Mouse (Mus musculus) limb, embryonic 14.5 days (tissue): ENCODE data around the gene Nod1. TPM values are rescaled to one million over a fixed set of nuclear protein-coding genes. Genes with fewer than 3 reads are reported as not detected.
A peak's percentile ranks its signal among the peaks of the same experiment; 100 is the strongest.

Experiments used
- ATAC-seq: fragments of 200-750 bp; cut with Nextera tagmentation; 2 replicates; pipeline ENCODE4 v1.8.0; 2017; ENCODE audit warnings: low read depth, moderate number of reproducible peaks, moderate TSS enrichment; ENCODE audit not compliant: low FRiP score
- DNase-seq: peaks from one replicate; pipeline ENCODE4 v3.0.0-alpha.2; 2015; ENCODE audit warnings: low spot score
- H3K27ac ChIP-seq: fragments of 300-500 bp; sonication (generic); replicated peaks from 2 replicates; pipeline ENCODE4 v1.5.1; 2014; ENCODE audit warnings: low read depth, mild to moderate bottlenecking, low read length, moderate library complexity, mixed read lengths
- H3K27me3 ChIP-seq: fragments of 300-500 bp; sonication (generic); 2 replicates; pipeline ENCODE4 v1.6.1; 2014; ENCODE audit warnings: low read length, mixed read lengths; ENCODE audit not compliant: control insufficient read depth, insufficient read depth
- H3K36me3 ChIP-seq: fragments of 300-500 bp; sonication (generic); 2 replicates; pipeline ENCODE4 v1.6.1; 2014; ENCODE audit warnings: mild to moderate bottlenecking, low read length, moderate library complexity, mixed read lengths; ENCODE audit not compliant: control insufficient read depth, insufficient read depth
- H3K4me1 ChIP-seq: fragments of 300-500 bp; sonication (generic); 2 replicates; pipeline ENCODE4 v1.6.1; 2014; ENCODE audit warnings: antibody characterized with exemption, low read length, mixed read lengths; ENCODE audit not compliant: control insufficient read depth, insufficient read depth
- H3K4me2 ChIP-seq: fragments of 300-500 bp; sonication (generic); replicated peaks from 2 replicates; pipeline ENCODE4 v1.6.1; 2014; ENCODE audit warnings: low read depth, mild to moderate bottlenecking, low read length, moderate library complexity; ENCODE audit not compliant: severe bottlenecking
- H3K4me3 ChIP-seq: fragments of 300-500 bp; sonication (generic); replicated peaks from 2 replicates; pipeline ENCODE4 v1.5.1; 2014; ENCODE audit warnings: low read length
- H3K9ac ChIP-seq: fragments of 300-500 bp; sonication (generic); 2 replicates; pipeline ENCODE4 v1.6.1; 2014; ENCODE audit warnings: mild to moderate bottlenecking, low read depth, low read length, moderate library complexity; ENCODE audit not compliant: severe bottlenecking
- H3K9me3 ChIP-seq: fragments of 300-500 bp; sonication (generic); 2 replicates; pipeline ENCODE4 v1.6.1; 2016; ENCODE audit warnings: low read length; ENCODE audit not compliant: control insufficient read depth
- POLR2A ChIP-seq: fragments of 200-500 bp; IDR thresholded peaks from 2 replicates; pipeline ENCODE4 v1.8.0; 2012; ENCODE audit warnings: inconsistent platforms, mild to moderate bottlenecking, moderate library complexity, borderline replicate concordance; ENCODE audit not compliant: insufficient read depth, insufficient read length; ENCODE audit errors: extremely low read depth
- WGBS: fragments of 180-500 bp; shearing (Covaris S2); extraction: QIAGEN DNeasy Blood & Tissue Kit; methylation state at CpG from one replicate; pipeline ENCODE4 v1.1.7; 2014; 5-methylcytosine and 5-hydroxymethylcytosine counted together
- polyA plus RNA-seq, 2 experiments: library from polyadenylated mRNA; depleted of rRNA in 1 of 2; stranded (reverse) in 1 of 2; unstranded in 1 of 2; fragments of >200 nt; fragmentation: Nextera tagmentation in 1 of 2; extraction: Ambion mirVana in 1 of 2; gene quantifications; 2 replicates each; pipeline versions ENCODE4 v1.2.1 to v1.2.3; 2012 to 2014

The Nod1 gene
- polyA plus RNA-seq, 2 experiments: 7.4 to 13.1 TPM

DNA sequence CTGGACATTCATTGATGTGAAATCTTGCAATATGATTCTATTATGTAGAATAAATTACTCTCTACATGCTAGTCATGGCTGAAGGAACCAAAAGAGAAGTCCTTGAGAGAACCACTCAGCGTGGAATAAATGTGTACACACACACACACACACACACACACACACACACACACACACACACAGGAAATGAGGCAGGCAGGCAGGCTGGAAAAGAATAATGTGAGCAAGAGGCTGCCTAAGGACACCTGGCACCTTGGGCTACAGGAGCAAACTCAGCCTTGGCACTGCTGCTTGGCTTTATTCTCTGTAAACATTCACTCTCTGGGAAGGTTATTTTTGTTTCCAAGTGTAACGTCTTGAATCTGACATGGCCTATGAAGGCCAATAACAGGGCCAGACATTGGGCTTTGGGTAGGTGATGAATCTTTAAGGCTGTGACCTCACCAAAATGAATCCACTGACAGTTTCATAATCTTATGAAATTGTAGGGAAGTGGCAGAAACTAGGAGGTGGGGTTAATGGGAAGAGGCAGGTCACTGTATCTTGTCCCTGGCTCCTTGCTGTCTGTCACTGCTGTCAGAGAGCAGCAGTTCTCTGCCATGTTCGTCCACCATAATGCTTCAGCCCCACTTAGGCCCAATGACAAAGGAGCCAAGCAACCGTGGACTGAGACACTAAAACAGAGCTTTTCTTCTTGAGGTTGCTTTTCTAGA, 26.0 kb downstream of the Nod1 start:
- no peak overlapping the region for H3K9ac ChIP-seq

DNA sequence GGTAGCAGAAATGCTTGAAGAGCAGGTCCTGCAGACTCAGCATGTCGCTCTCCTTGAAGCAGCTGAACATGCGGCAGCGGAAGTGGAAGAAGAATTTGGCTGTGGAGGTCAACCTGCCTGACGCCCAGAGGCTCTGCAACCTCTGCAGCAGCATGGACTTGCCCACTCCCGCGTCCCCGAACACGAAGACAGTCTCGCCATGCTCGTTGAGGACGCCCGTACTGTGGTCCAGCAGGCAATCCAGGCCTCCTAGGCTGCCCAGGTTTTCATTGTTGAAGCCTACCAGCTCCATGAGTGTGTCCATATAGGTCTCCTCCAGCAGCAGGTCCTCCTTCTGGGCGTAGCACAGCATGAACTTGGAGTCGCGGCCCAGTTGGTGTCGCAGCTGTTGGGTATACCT, 27.9 kb downstream of the Nod1 start:
- Histone ChIP-seq H3K4me1 (no peaks in the 10 kb centered on the region), H3K36me3 (0 out of 2 replicates have a peak, but pooled peaks cover 3% of the 10 kb centered on the region), H3K4me2 (no peak overlapping the region), H3K9ac (no peak overlapping the region), H3K27ac (no peak overlapping the region), H3K27me3 (0 out of 2 replicates have a peak, but pooled peaks cover 8% of the 10 kb centered on the region), H3K9me3 (no peaks in the 10 kb centered on the region), H3K4me3 (no peak overlapping the region)
- DNase-seq: no peak
- no peak for ATAC-seq
- 76% methylated on average over 16 of the region's 16 CpGs for WGBS
- TF ChIP-seq POLR2A: no peak

More for the DNA sequence above, 26.0 kb downstream of the Nod1 start:
- no peaks in the 10 kb centered on the region for H3K9me3 ChIP-seq
- no peak for DNase-seq
- H3K36me3 ChIP-seq: 0 out of 2 replicates have a peak, but pooled peaks cover 3% of the 10 kb centered on the region
- H3K4me2 ChIP-seq: no peak overlapping the region
- no peak for TF ChIP-seq POLR2A
- no peaks in the 10 kb centered on the region for H3K4me1 ChIP-seq
- 0 out of 2 replicates have a peak, but pooled peaks cover 8% of the 10 kb centered on the region for H3K27me3 ChIP-seq
- 82% methylated on average over 4 of the region's 4 CpGs for WGBS
- no peak overlapping the region for H3K4me3 ChIP-seq
- no peak overlapping the region for H3K27ac ChIP-seq
- ATAC-seq: no peak

- H3K4me2 ChIP-seq: peak overlapping the region; percentile 21; the same call in 1 of the 2 replicates
- ATAC-seq (no peak), DNase-seq (no peak)
- WGBS: 56% methylated on average over 23 of the region's 24 CpGs
- no peak overlapping the region for H3K9ac ChIP-seq
- 0 out of 2 replicates have a peak, but pooled peaks cover 3% of the 10 kb centered on the region for H3K36me3 ChIP-seq
- H3K4me1 ChIP-seq: no peaks in the 10 kb centered on the region
- TF ChIP-seq POLR2A: no peak
- H3K27ac ChIP-seq: no peak overlapping the region
- 0 out of 2 replicates have a peak, but pooled peaks cover 8% of the 10 kb centered on the region for H3K27me3 ChIP-seq
- H3K4me3 ChIP-seq: no peak overlapping the region
- H3K9me3 ChIP-seq: no peaks in the 10 kb centered on the region
These were observed 28.7 kb downstream of the Nod1 start for GRCm38 (mm10) chr6:54943753-54944152.

DNA sequence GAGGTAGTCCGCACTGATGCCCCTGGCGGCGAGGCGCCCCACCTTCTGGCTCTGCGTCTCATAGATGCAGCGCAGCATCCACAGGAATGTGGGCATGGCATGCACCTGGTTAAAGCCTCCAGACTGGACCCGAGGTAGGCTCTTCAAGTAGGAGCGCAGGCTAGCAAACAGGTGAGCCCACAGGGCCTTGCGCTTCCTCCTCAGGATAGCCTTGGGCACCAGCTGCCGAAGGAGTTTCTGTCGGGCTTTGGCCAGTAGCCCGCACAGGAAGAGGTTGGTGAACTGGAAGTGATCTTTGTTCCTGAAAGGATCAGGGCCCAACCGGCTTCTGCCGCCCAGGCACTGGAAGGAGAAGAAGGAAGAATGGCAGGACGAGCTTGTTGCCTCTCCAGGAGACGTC, 29.1 kb downstream of the Nod1 start:
- DNase-seq: no peak
- Histone ChIP-seq H3K27me3 (0 out of 2 replicates have a peak, but pooled peaks cover 8% of the 10 kb centered on the region), H3K4me3 (no peak overlapping the region), H3K4me1 (no peaks in the 10 kb centered on the region), H3K9me3 (no peaks in the 10 kb centered on the region), H3K36me3 (0 out of 2 replicates have a peak, but pooled peaks cover 3% of the 10 kb centered on the region), H3K4me2 (peak overlapping the region; percentile 21; the same call in 1 of the 2 replicates), H3K9ac (no peak overlapping the region), H3K27ac (no peak overlapping the region)
- TF ChIP-seq POLR2A: no peak
- WGBS: 68% methylated on average over 16 of the region's 16 CpGs
- ATAC-seq: no peak

GRCm38 (mm10) chr6:54941149-54941548, 31.3 kb downstream of the Nod1 start:
- ATAC-seq: no peak
- 94% methylated on average over 6 of the region's 6 CpGs for WGBS
- TF ChIP-seq POLR2A: no peak

More at GRCm38 (mm10) chr6:54941149-54941548, 31.3 kb downstream of the Nod1 start:
- Histone ChIP-seq H3K27ac (no peak overlapping the region), H3K27me3 (0 out of 2 replicates have a peak, but pooled peaks cover 8% of the 10 kb centered on the region), H3K4me3 (no peak overlapping the region), H3K9ac (no peak overlapping the region), H3K4me1 (no peaks in the 10 kb centered on the region), H3K9me3 (no peaks in the 10 kb centered on the region), H3K36me3 (0 out of 2 replicates have a peak, but pooled peaks cover 3% of the 10 kb centered on the region), H3K4me2 (no peak overlapping the region)
- DNase-seq: no peak
